Mouse (Mus musculus): Measurements from ENCODE around the gene Pcnx2.
A peak's percentile ranks its signal among the peaks of the same experiment; 100 is the strongest.

Gene Pcnx2

GRCm38 (mm10) chr8:125898899-125899298 is 782 bp upstream of the Pcnx2 start:
- peak; percentile 36 for DNase-seq (ENCODE audit: low spot score)

GRCm38 (mm10) chr8:125897388-125897787 is 729 bp downstream of the Pcnx2 start:
- no peak for DNase-seq (ENCODE audit: low spot score)

GRCm38 (mm10) chr8:125889920-125890319 is 8.2 kb downstream of the Pcnx2 start:
- no peak for DNase-seq (ENCODE audit: low spot score)

GRCm38 (mm10) chr8:125887549-125887948 is 10.6 kb downstream of the Pcnx2 start:
- DNase-seq (ENCODE audit: low spot score), result no peak

- no peak for DNase-seq (ENCODE audit: low spot score)
Measured at GRCm38 (mm10) chr8:125880447-125880846, 17.7 kb downstream of the Pcnx2 start.

GRCm38 (mm10) chr8:125873250-125873534 is 24.9 kb downstream of the Pcnx2 start:
- DNase-seq (ENCODE audit: low spot score), result no peak

- DNase-seq (ENCODE audit: low spot score), result no peak
Measured at GRCm38 (mm10) chr8:125872501-125873249, 25.4 kb downstream of the Pcnx2 start.

GRCm38 (mm10) chr8:125870821-125871321 is 27.2 kb downstream of the Pcnx2 start:
- peak; percentile 17 for DNase-seq (ENCODE audit: low spot score)

- no peak for DNase-seq (ENCODE audit: low spot score)
Measured at GRCm38 (mm10) chr8:125870179-125870702, 27.9 kb downstream of the Pcnx2 start.

- peak; percentile 10 for DNase-seq (ENCODE audit: low spot score)
Measured at GRCm38 (mm10) chr8:125869739-125870138, 28.4 kb downstream of the Pcnx2 start.

- no peak for DNase-seq (ENCODE audit: low spot score)
Measured at GRCm38 (mm10) chr8:125868552-125868951, 29.6 kb downstream of the Pcnx2 start.

- no peak for DNase-seq (ENCODE audit: low spot score)
Measured at GRCm38 (mm10) chr8:125866125-125866524, 32.0 kb downstream of the Pcnx2 start.

GRCm38 (mm10) chr8:125857251-125857650 is 40.9 kb downstream of the Pcnx2 start:
- DNase-seq (ENCODE audit: low spot score), result no peak

- DNase-seq (ENCODE audit: low spot score), result no peak
Measured at GRCm38 (mm10) chr8:125856160-125856559, 42.0 kb downstream of the Pcnx2 start.

- DNase-seq (ENCODE audit: low spot score), result no peak
Measured at GRCm38 (mm10) chr8:125854379-125854778, 43.7 kb downstream of the Pcnx2 start.

- DNase-seq (ENCODE audit: low spot score), result no peak
Measured at GRCm38 (mm10) chr8:125853300-125853699, 44.8 kb downstream of the Pcnx2 start.

- no peak for DNase-seq (ENCODE audit: low spot score)
Measured at GRCm38 (mm10) chr8:125849181-125849580, 48.9 kb downstream of the Pcnx2 start.

GRCm38 (mm10) chr8:125847842-125848241 is 50.3 kb downstream of the Pcnx2 start:
- no peak for DNase-seq (ENCODE audit: low spot score)

GRCm38 (mm10) chr8:125845281-125845680 is 52.8 kb downstream of the Pcnx2 start:
- no peak for DNase-seq (ENCODE audit: low spot score)

GRCm38 (mm10) chr8:125843122-125843836 is 54.8 kb downstream of the Pcnx2 start:
- DNase-seq (ENCODE audit: low spot score), result no peak

- no peak for DNase-seq (ENCODE audit: low spot score)
Measured at GRCm38 (mm10) chr8:125842158-125842557, 56.0 kb downstream of the Pcnx2 start.

- DNase-seq (ENCODE audit: low spot score), result no peak
Measured at GRCm38 (mm10) chr8:125824688-125825087, 73.4 kb downstream of the Pcnx2 start.

GRCm38 (mm10) chr8:125823719-125824118 is 74.4 kb downstream of the Pcnx2 start:
- no peak for DNase-seq (ENCODE audit: low spot score)

Measured in c-Kit-positive CD71-positive TER-119-positive erythroid progenitor cells, embryonic 14.5 days (primary cell).